Mouse (Mus musculus) embryonic facial prominence, embryonic 10.5 days (tissue): ENCODE results near the gene Tyro3. TPM values are rescaled to one million over a fixed set of nuclear protein-coding genes. Genes with fewer than 3 reads are reported as not detected.

Experiments
- DNase-seq: peaks from one replicate; pipeline ENCODE4 v3.0.0-alpha.2; 2017; ENCODE audit warnings: low spot score
- H3K27ac ChIP-seq: fragments of 300-500 bp; sonication (generic); replicated peaks from 2 replicates; pipeline ENCODE4 v1.5.1; 2016; ENCODE audit warnings: mild to moderate bottlenecking
- H3K27me3 ChIP-seq: fragments of 300-500 bp; sonication (generic); replicated peaks from 2 replicates; pipeline ENCODE4 v1.6.1; 2016; ENCODE audit warnings: low read depth, mild to moderate bottlenecking; ENCODE audit not compliant: poor library complexity, severe bottlenecking
- H3K36me3 ChIP-seq: fragments of 300-500 bp; sonication (generic); replicated peaks from 2 replicates; pipeline ENCODE4 v1.6.1; 2016; ENCODE audit warnings: mild to moderate bottlenecking, moderate library complexity
- H3K4me1 ChIP-seq: fragments of 300-500 bp; sonication (generic); 2 replicates; pipeline ENCODE4 v1.6.1; 2016
- H3K4me3 ChIP-seq: fragments of 300-500 bp; sonication (generic); 2 replicates; pipeline ENCODE4 v1.5.1; 2016; ENCODE audit warnings: mild to moderate bottlenecking, moderate library complexity
- H3K9me3 ChIP-seq: fragments of 300-500 bp; sonication (generic); 2 replicates; pipeline ENCODE4 v1.6.1; 2016; ENCODE audit warnings: mild to moderate bottlenecking
- WGBS: fragments of 180-500 bp; shearing (Covaris S2); methylation state at CpG from one replicate; pipeline ENCODE4 v1.1.7; 2016; 5-methylcytosine and 5-hydroxymethylcytosine counted together
- polyA plus RNA-seq: library from polyadenylated mRNA; unstranded; fragments of >200 nt; fragmentation: Nextera tagmentation; extraction: Ambion mirVana; gene quantifications from 2 replicates; pipeline ENCODE4 v1.2.1, GENCODE M21; 2016

Tyro3 gene
- polyA plus RNA-seq, 1 experiment from 2014 or later, result 22.5 TPM

DNA sequence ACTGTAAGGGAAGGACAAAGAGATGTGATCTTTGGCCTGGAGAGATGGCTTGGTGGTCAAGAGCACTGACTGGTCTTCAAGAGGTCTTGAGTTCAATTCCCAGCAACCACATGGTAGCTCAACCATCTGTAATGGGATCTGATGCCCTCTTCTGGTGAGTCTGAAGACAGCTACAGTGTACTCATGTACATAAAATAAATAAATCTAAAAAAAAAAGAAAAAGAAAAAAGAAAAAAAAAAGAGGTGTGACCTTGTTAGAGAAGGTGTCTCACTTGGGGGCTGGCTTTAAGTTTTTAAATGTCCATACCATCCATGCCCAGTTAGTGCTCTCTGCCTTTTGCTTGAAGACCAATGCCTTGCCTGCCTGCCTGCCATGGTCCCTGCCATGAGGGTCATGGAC lies 42.5 kb downstream of the Tyro3 start:
- Histone ChIP-seq H3K27ac (no peak overlapping the region), H3K27me3 (no peaks in the 10 kb centered on the region), H3K36me3 (no peaks in the 10 kb centered on the region), H3K4me3 (no peak overlapping the region), H3K4me1 (no peaks in the 10 kb centered on the region), H3K9me3 (no peaks in the 10 kb centered on the region)
- DNase-seq, result no peak

GRCm38 (mm10) chr2:119842000-119842399 lies 44.5 kb downstream of the Tyro3 start:
- no peak for DNase-seq
- Histone ChIP-seq H3K4me3 (no peak overlapping the region), H3K36me3 (no peaks in the 10 kb centered on the region), H3K27ac (no peak overlapping the region), H3K9me3 (no peaks in the 10 kb centered on the region), H3K4me1 (no peaks in the 10 kb centered on the region), H3K27me3 (no peaks in the 10 kb centered on the region)
- 74% methylated on average over 6 of the region's 6 CpGs for WGBS

- H3K27ac ChIP-seq, result no peak overlapping the region
- H3K4me3 ChIP-seq, result no peak overlapping the region
- no peaks in the 10 kb centered on the region for H3K4me1 ChIP-seq
- WGBS, result 87% methylated on average over 4 of the region's 4 CpGs
- no peaks in the 10 kb centered on the region for H3K36me3 ChIP-seq
- DNase-seq, result no peak
- H3K9me3 ChIP-seq, result no peaks in the 10 kb centered on the region
- no peaks in the 10 kb centered on the region for H3K27me3 ChIP-seq
Observed at GRCm38 (mm10) chr2:119843526-119843925, 46.0 kb downstream of the Tyro3 start.

GRCm38 (mm10) chr2:119845882-119846546 lies 48.5 kb downstream of the Tyro3 start:
- Histone ChIP-seq H3K4me3 (no peak overlapping the region), H3K9me3 (no peaks in the 10 kb centered on the region), H3K27ac (no peak overlapping the region), H3K36me3 (no peaks in the 10 kb centered on the region), H3K4me1 (no peaks in the 10 kb centered on the region), H3K27me3 (no peaks in the 10 kb centered on the region)
- WGBS, result 82% methylated on average over 2 of the region's 2 CpGs
- DNase-seq, result no peak

GRCm38 (mm10) chr2:119846929-119847328 lies 49.4 kb downstream of the Tyro3 start:
- 79% methylated on average over 4 of the region's 4 CpGs for WGBS

GRCm38 (mm10) chr2:119853811-119854210 lies 56.3 kb downstream of the Tyro3 start:
- no peaks in the 10 kb centered on the region for H3K4me1 ChIP-seq
- 85% methylated on average over 4 of the region's 4 CpGs for WGBS
- H3K4me3 ChIP-seq, result no peak overlapping the region
- no peak overlapping the region for H3K27ac ChIP-seq
- DNase-seq, result no peak
- no peaks in the 10 kb centered on the region for H3K36me3 ChIP-seq
- H3K9me3 ChIP-seq, result no peaks in the 10 kb centered on the region
- H3K27me3 ChIP-seq, result no peaks in the 10 kb centered on the region

More at GRCm38 (mm10) chr2:119846929-119847328, 49.4 kb downstream of the Tyro3 start:
- Histone ChIP-seq H3K27me3 (no peaks in the 10 kb centered on the region), H3K4me3 (no peak overlapping the region), H3K9me3 (no peaks in the 10 kb centered on the region), H3K4me1 (no peaks in the 10 kb centered on the region), H3K27ac (no peak overlapping the region), H3K36me3 (no peaks in the 10 kb centered on the region)
- no peak for DNase-seq

DNA sequence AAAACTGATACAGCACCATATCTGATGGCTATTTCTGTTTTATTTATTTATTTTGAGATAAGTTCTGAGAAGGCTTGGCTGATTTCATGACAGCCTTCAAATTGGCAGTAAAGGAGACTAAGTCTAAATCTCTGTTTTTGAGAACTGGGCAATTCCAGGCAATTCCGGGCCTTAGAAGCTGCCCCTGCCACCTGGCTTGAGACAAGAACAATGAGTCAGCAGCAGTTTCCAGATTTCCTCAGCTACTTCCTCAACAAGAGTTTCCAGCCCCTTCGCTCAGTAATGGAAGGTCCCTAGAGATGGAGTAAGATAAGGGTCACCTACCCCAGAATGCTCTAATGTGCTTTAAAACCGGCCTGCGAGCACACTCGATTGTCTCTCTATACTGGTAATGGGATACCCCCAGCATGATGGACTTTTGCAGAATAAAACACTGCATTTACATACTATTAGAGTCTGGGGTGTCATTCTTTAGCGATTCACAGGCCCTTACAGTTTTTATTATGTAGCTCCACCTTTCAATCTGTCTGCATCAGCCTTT lies 57.8 kb downstream of the Tyro3 start:
- Histone ChIP-seq H3K27ac (no peak overlapping the region), H3K4me3 (no peak overlapping the region), H3K27me3 (no peaks in the 10 kb centered on the region), H3K36me3 (no peaks in the 10 kb centered on the region), H3K4me1 (no peaks in the 10 kb centered on the region), H3K9me3 (no peaks in the 10 kb centered on the region)
- 69% methylated on average over 6 of the region's 6 CpGs for WGBS
- no peak for DNase-seq

GRCm38 (mm10) chr2:119857341-119857740 lies 59.8 kb downstream of the Tyro3 start:
- DNase-seq, result no peak
- no peak overlapping the region for H3K4me3 ChIP-seq
- 80% methylated on average over 2 of the region's 2 CpGs for WGBS
- no peak overlapping the region for H3K27ac ChIP-seq
- no peaks in the 10 kb centered on the region for H3K9me3 ChIP-seq
- H3K36me3 ChIP-seq, result no peaks in the 10 kb centered on the region
- no peaks in the 10 kb centered on the region for H3K4me1 ChIP-seq
- H3K27me3 ChIP-seq, result no peaks in the 10 kb centered on the region

- no peaks in the 10 kb centered on the region for H3K9me3 ChIP-seq
- H3K4me3 ChIP-seq, result no peak overlapping the region
- H3K36me3 ChIP-seq, result no peaks in the 10 kb centered on the region
- H3K27me3 ChIP-seq, result no peaks in the 10 kb centered on the region
- no peak for DNase-seq
- H3K4me1 ChIP-seq, result no peaks in the 10 kb centered on the region
- WGBS, result 77% methylated on average over 4 of the region's 4 CpGs
- no peak overlapping the region for H3K27ac ChIP-seq
Observed at GRCm38 (mm10) chr2:119864484-119864883, 67.0 kb downstream of the Tyro3 start.

Other genes starting within 250 kb of the Tyro3 start
- gene Nusap1, start 179.4 kb upstream of the Tyro3 start, polyA plus RNA-seq, result 74.6 and 76.1 TPM in 2 replicates
- 40.9 and 42.5 TPM in 2 replicates for gene Oip5, start 179.3 kb upstream of the Tyro3 start, polyA plus RNA-seq
- 49.7 and 49.8 TPM in 2 replicates for gene Ndufaf1, start 134.9 kb upstream of the Tyro3 start, polyA plus RNA-seq
- gene Rtf1, start 122.7 kb upstream of the Tyro3 start, polyA plus RNA-seq, result 61.1 and 63.7 TPM in 2 replicates
- gene Itpka, start 55.4 kb upstream of the Tyro3 start, polyA plus RNA-seq, result 0.79 and 0.89 TPM in 2 replicates
- gene Ltk, start 37.3 kb upstream of the Tyro3 start, polyA plus RNA-seq, result not detected in 2 replicates
- gene Rpap1, start 10.2 kb upstream of the Tyro3 start, polyA plus RNA-seq, result 40.6 and 41.1 TPM in 2 replicates
- gene Mga, start 99.5 kb downstream of the Tyro3 start, polyA plus RNA-seq, result 31.3 and 32.3 TPM in 2 replicates
- 3.5 and 4.0 TPM in 2 replicates for gene Mapkbp1, start 175.0 kb downstream of the Tyro3 start, polyA plus RNA-seq
- 20.4 and 20.6 TPM in 2 replicates for gene Jmjd7, start 229.8 kb downstream of the Tyro3 start, polyA plus RNA-seq
- 5.6 and 6.2 TPM in 2 replicates for gene Gm28042, start 229.8 kb downstream of the Tyro3 start, polyA plus RNA-seq
- gene Pla2g4b, start 235.7 kb downstream of the Tyro3 start, polyA plus RNA-seq, result 1.8 and 2.8 TPM in 2 replicates